Mouse (Mus musculus) intestine, postnatal 0 days (tissue): Measurements from ENCODE around the gene Cct6b. TPM values are rescaled to one million over a fixed set of nuclear protein-coding genes. Genes with fewer than 3 reads are reported as not detected.

Experiments used
- ATAC-seq: fragments of 200-750 bp; cut with Nextera tagmentation; 2 replicates; pipeline ENCODE4 v1.8.0; 2017; ENCODE audit warnings: mild to moderate bottlenecking, moderate TSS enrichment, moderate library complexity
- H3K27ac ChIP-seq: fragments of 300-500 bp; sonication (generic); 2 replicates; pipeline ENCODE4 v1.5.1; 2014; ENCODE audit warnings: mild to moderate bottlenecking, low read depth, low read length, moderate library complexity
- H3K27me3 ChIP-seq: fragments of 300-500 bp; sonication (generic); replicated peaks from 2 replicates; pipeline ENCODE4 v1.6.1; 2014; ENCODE audit warnings: low read length, mixed read lengths; ENCODE audit not compliant: control insufficient read depth, insufficient read depth
- H3K36me3 ChIP-seq: fragments of 300-500 bp; sonication (generic); 2 replicates; pipeline ENCODE4 v1.6.1; 2014; ENCODE audit warnings: mild to moderate bottlenecking, moderate library complexity; ENCODE audit not compliant: control insufficient read depth, insufficient read depth
- H3K4me1 ChIP-seq: fragments of 300-500 bp; sonication (generic); replicated peaks from 2 replicates; pipeline ENCODE4 v1.6.1; 2014; ENCODE audit warnings: antibody characterized with exemption, low read length, mixed read lengths; ENCODE audit not compliant: control insufficient read depth, insufficient read depth
- H3K4me2 ChIP-seq: fragments of 300-500 bp; sonication (generic); replicated peaks from 2 replicates; pipeline ENCODE4 v1.6.1; 2014; ENCODE audit warnings: low read depth, mild to moderate bottlenecking, moderate library complexity
- H3K4me3 ChIP-seq: fragments of 300-500 bp; sonication (generic); 2 replicates; pipeline ENCODE4 v1.5.1; 2014; ENCODE audit warnings: low read depth, low read length
- H3K9ac ChIP-seq: fragments of 300-500 bp; sonication (generic); 2 replicates; pipeline ENCODE4 v1.6.1; 2014; ENCODE audit warnings: mild to moderate bottlenecking, low read depth, low read length
- H3K9me3 ChIP-seq: fragments of 300-500 bp; sonication (generic); 2 replicates; pipeline ENCODE4 v1.6.1; 2016; ENCODE audit warnings: mixed run types; ENCODE audit not compliant: control insufficient read depth
- CTCF ChIP-seq: sonication (generic); IDR thresholded peaks from 2 replicates; pipeline ENCODE4 v1.5.1; 2016; ENCODE audit warnings: low read depth, mild to moderate bottlenecking, control low read depth, antibody characterized with exemption, moderate library complexity
- WGBS: fragments of 180-500 bp; shearing (Covaris S2); extraction: QIAGEN DNeasy Blood & Tissue Kit; methylation state at CpG from one replicate; pipeline ENCODE4 v1.1.7; 2014; 5-methylcytosine and 5-hydroxymethylcytosine counted together
- polyA plus RNA-seq: library from polyadenylated mRNA; unstranded; fragments of >200 nt; fragmentation: Nextera tagmentation; extraction: Ambion mirVana; gene quantifications from 2 replicates; pipeline ENCODE4 v1.2.1, GENCODE M21; 2015

Gene Cct6b
- polyA plus RNA-seq, 1 experiment from 2014 or later = 0.29 TPM

DNA sequence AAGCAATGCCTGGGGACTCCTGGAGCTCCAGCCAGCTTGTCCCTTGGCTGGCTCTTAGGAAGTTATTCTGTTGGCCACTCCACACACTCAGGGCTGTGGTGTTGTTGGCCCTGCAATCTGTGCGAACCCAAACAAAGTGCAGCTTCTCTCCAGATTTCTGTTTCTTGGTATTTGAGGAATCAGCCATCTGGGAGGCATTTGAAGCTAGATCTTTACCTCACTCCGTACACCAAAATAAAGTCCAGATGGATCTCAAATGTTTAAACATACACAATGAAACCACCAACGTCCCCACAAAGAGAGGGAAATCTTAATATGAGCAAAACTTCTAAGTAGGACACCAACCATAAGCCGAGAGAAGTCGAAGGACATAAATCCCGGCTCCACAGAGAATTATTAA lies 71.5 kb downstream of the Cct6b start:
- Histone ChIP-seq H3K4me2 (no peak overlapping the region), H3K27me3 (no peaks in the 10 kb centered on the region), H3K4me3 (no peak overlapping the region), H3K9ac (no peak overlapping the region), H3K36me3 (no peaks in the 10 kb centered on the region), H3K4me1 (no peaks in the 10 kb centered on the region), H3K9me3 (no peaks in the 10 kb centered on the region), H3K27ac (no peak overlapping the region)
- no peak for ATAC-seq
- 58% methylated on average over 6 of the region's 6 CpGs for WGBS
- no peak for TF ChIP-seq CTCF

DNA sequence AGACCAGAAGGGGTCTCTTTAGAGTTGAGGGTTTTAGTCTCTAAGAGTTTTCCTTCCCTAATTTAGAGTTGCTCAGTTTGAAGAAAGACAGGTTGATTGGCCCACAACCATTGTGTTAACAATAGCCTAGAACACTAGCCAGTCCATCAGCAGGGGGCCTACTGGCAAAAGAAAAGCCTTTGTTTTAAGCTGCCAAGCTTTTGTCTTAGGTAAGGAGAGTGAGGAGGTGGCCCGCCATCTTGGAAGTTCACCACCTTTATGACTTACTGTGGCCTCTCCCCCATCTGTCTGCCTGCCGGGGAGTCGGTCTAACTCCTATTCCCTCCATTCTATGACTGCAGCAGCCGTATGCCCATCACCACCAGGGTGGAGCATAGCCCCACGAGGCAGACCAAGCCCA lies 73.6 kb downstream of the Cct6b start:
- Histone ChIP-seq H3K4me3 (no peak overlapping the region), H3K27ac (no peak overlapping the region), H3K4me2 (no peak overlapping the region), H3K27me3 (no peaks in the 10 kb centered on the region), H3K4me1 (no peaks in the 10 kb centered on the region), H3K9ac (no peak overlapping the region), H3K36me3 (no peaks in the 10 kb centered on the region), H3K9me3 (no peaks in the 10 kb centered on the region)
- no peak for TF ChIP-seq CTCF
- WGBS = 68% methylated on average over 5 of the region's 5 CpGs
- ATAC-seq = no peak

DNA sequence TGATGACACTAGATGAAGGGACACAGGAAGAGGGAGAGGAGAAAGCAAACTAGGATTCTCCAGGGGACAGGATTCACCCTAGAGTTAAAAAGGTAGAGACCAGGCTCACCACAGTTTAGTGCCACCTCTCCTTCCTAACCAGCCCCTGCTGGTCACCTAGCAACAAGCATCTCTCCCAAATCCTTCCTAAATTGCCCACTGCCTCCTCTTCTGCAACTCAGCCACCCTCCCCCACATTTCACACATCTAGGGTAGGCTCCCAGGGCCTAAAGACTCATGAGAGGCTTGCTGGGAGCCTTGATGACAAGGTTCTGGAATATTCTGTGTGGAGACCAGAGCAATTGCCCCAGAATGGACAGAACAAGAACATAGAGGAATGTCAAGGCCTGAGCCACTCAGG lies 76.5 kb downstream of the Cct6b start:
- no peak for TF ChIP-seq CTCF
- no peak for ATAC-seq
- no peak overlapping the region for H3K4me3 ChIP-seq

DNA sequence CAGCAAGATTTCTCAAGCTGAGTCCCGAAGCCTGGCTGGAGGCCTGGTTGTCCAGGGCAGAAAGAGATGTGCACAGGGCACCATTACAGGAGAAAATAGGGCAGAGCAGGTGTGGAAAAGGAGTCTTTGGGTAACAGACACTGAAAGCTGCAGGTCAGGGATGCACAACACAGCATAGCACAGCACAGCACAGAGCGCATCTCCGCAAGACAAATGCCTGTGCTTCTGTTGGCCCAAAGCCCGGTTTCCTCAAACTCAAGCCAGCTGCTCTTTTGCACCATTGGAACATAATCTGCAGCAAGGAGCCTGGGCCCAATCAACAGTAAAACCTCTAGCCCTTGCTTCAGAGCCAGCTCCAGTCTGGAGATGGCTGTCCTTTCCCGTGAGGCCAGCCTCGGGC lies 79.4 kb downstream of the Cct6b start:
- no peak overlapping the region for H3K27ac ChIP-seq
- no peak for TF ChIP-seq CTCF
- 59% methylated on average over 6 of the region's 6 CpGs for WGBS

More for the DNA sequence above, 76.5 kb downstream of the Cct6b start:
- Histone ChIP-seq H3K27ac (no peak overlapping the region), H3K36me3 (no peaks in the 10 kb centered on the region), H3K4me1 (no peaks in the 10 kb centered on the region), H3K27me3 (no peaks in the 10 kb centered on the region), H3K9ac (no peak overlapping the region), H3K4me2 (no peak overlapping the region), H3K9me3 (no peaks in the 10 kb centered on the region)

DNA sequence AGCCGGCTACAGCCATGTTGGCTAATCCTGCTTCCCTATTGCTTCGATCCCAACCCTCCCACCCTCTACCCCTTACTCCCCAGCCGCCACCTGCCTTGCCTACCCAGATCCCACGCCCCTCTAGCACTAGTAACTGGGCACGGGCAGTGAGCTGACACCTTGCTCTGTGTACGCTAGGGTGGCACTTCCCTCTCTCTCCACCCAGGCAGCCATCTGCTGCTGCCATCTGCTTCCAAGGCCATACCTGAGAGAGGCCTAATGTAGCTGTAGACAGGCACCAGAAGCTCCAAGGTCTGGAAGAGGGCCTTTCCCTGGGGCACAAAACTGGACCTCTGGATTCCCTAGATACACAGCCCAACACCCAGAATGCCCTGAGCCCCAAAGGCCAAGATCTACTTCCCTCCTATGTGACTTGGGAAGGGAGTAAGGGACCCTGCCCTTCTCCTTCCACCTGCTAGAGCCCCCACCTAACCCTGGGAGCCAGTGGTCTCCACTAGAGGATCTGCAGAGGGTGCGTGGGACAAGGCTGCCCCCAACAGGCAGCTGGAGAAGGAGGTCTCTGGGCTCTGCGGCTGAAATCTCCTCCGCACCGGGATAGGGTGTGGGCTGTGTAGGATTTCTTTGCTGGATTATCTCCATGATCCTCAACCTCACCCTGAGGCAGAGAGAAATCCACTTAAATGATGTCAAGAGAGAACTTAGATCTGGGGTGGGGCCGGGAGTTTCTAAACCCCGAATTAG lies 80.2 kb downstream of the Cct6b start:
- Histone ChIP-seq H3K27me3 (no peaks in the 10 kb centered on the region), H3K36me3 (no peaks in the 10 kb centered on the region), H3K4me2 (no peak overlapping the region), H3K27ac (no peak overlapping the region), H3K9ac (no peak overlapping the region), H3K4me3 (no peak overlapping the region), H3K9me3 (no peaks in the 10 kb centered on the region), H3K4me1 (no peaks in the 10 kb centered on the region)
- WGBS = 47% methylated on average over 12 of the region's 12 CpGs
- TF ChIP-seq CTCF = peak; percentile 69
- ATAC-seq = no peak

More for the DNA sequence above, 79.4 kb downstream of the Cct6b start:
- H3K9me3 ChIP-seq = no peaks in the 10 kb centered on the region
- no peaks in the 10 kb centered on the region for H3K36me3 ChIP-seq
- ATAC-seq = no peak
- H3K4me3 ChIP-seq = no peak overlapping the region
- no peaks in the 10 kb centered on the region for H3K27me3 ChIP-seq
- H3K4me1 ChIP-seq = no peaks in the 10 kb centered on the region
- H3K4me2 ChIP-seq = no peak overlapping the region
- no peak overlapping the region for H3K9ac ChIP-seq

DNA sequence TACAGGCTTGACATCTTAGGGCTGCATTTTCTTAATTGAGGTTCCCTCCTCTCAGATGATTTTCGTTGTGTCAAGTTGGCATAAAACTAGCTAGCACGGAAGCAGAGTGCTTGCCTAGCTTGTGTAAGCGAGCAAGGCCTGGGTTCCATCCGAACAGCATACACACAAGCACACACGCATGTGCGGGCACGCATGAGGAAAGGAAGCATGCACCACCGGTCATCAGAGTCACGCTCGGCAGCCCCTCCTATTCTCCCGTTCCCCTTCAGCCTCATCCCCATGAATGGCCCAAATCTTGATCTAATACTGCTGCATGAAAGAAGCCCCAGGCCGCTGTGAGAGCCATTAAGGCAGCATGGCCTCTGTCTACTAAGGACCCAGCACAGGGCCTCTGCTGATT lies 85.6 kb downstream of the Cct6b start:
- H3K36me3 ChIP-seq = no peaks in the 10 kb centered on the region
- no peak overlapping the region for H3K4me3 ChIP-seq
- TF ChIP-seq CTCF = no peak
- no peak overlapping the region for H3K4me2 ChIP-seq
- H3K9me3 ChIP-seq = no peaks in the 10 kb centered on the region
- WGBS = 91% methylated on average over 12 of the region's 12 CpGs
- ATAC-seq = no peak
- H3K9ac ChIP-seq = no peak overlapping the region
- H3K27ac ChIP-seq = no peak overlapping the region
- H3K27me3 ChIP-seq = no peaks in the 10 kb centered on the region
- no peaks in the 10 kb centered on the region for H3K4me1 ChIP-seq

Other genes starting within 250 kb of the Cct6b start
- gene Zfp830, start within 50 bp of the Cct6b start, polyA plus RNA-seq = 19.5 and 21.1 TPM in 2 replicates
- 8.4 and 9.2 TPM in 2 replicates for gene Lig3, start 16.8 kb upstream of the Cct6b start, polyA plus RNA-seq
- gene Rffl, start 106.9 kb upstream of the Cct6b start, polyA plus RNA-seq = 9.7 and 9.8 TPM in 2 replicates
- gene Rad51d, start 126.3 kb upstream of the Cct6b start, polyA plus RNA-seq = 9.1 and 9.7 TPM in 2 replicates
- 0.09 and 0.16 TPM in 2 replicates for gene Fndc8, start 127.8 kb upstream of the Cct6b start, polyA plus RNA-seq
- gene Nle1, start 144.1 kb upstream of the Cct6b start, polyA plus RNA-seq = 8.0 and 10.2 TPM in 2 replicates
- 1.6 and 1.9 TPM in 2 replicates for gene Unc45b, start 146.2 kb upstream of the Cct6b start, polyA plus RNA-seq
- 3.7 and 3.9 TPM in 2 replicates for gene Slfn5, start 187.0 kb upstream of the Cct6b start, polyA plus RNA-seq
- 5.0 and 5.6 TPM in 2 replicates for gene Slfn9, start 227.5 kb upstream of the Cct6b start, polyA plus RNA-seq